Mouse (Mus musculus): ENCODE measurements around the gene Asb16.

GRCm38 (mm10) chr11:102279595-102279994 is 11.1 kb downstream of the Asb16 start:
- TF ChIP-seq CTCF (conservative IDR thresholded peaks at IDR 0.05; ENCODE audit: insufficient read depth, insufficient read length, low read depth, low read length) = no peak
- no peak for TF ChIP-seq POLR2A (IDR thresholded peaks at IDR 0.05; ENCODE audit: low read depth, low read length)
